Mouse (Mus musculus) gastrocnemius, adult 2 months (tissue): ENCODE results near the gene Aldh9a1. TPM values are rescaled to one million over a fixed set of nuclear protein-coding genes. Genes with fewer than 3 reads are reported as not detected.

ENCODE experiments used
- DNase-seq: peaks from one replicate; pipeline ENCODE4 v3.0.0; 2022
- H3K27ac ChIP-seq: fragments of 200-600 bp; 2 replicates; pipeline ENCODE4 v1.8.1; 2022; ENCODE audit warnings: mild to moderate bottlenecking
- H3K4me3 ChIP-seq: fragments of 200-600 bp; 2 replicates; pipeline ENCODE4 v1.8.1; 2022; ENCODE audit warnings: mild to moderate bottlenecking, moderate library complexity
- CTCF ChIP-seq: fragments of 200-600 bp; IDR thresholded peaks from 2 replicates; pipeline ENCODE4 v1.8.1; 2022; ENCODE audit warnings: antibody characterized with exemption, mild to moderate bottlenecking, moderate library complexity
- intact Hi-C: fragments of 180-260 bp; cut with DNase I; formaldehyde crosslinking; loops from one replicate; pipeline ENCODE4 v1.15.1; 2025
- total RNA-seq, 2 experiments: library from RNA; stranded (reverse); gene quantifications; 2 replicates each; pipeline ENCODE4 v1.2.3; 2021

Aldh9a1 gene
- total RNA-seq, 2 experiments from 2014 or later = 4.1 to 5.8 TPM

GRCm38 (mm10) chr1:167360268-167360667, 10.5 kb downstream of the Aldh9a1 start:
- Histone ChIP-seq H3K27ac (no peak overlapping the region), H3K4me3 (no peak overlapping the region)
- intact Hi-C loops = no loop called here
- no peak for DNase-seq
- TF ChIP-seq CTCF = no peak

- H3K4me3 ChIP-seq = no peak overlapping the region
- intact Hi-C loops = no loop called here
- DNase-seq = no peak
- no peak overlapping the region for H3K27ac ChIP-seq
- TF ChIP-seq CTCF = no peak
Observed at GRCm38 (mm10) chr1:167362819-167363218, 13.0 kb downstream of the Aldh9a1 start.

GRCm38 (mm10) chr1:167363322-167363721, 13.5 kb downstream of the Aldh9a1 start:
- intact Hi-C loops = no loop called here
- H3K4me3 ChIP-seq = no peak overlapping the region
- DNase-seq = no peak
- TF ChIP-seq CTCF = no peak
- no peak overlapping the region for H3K27ac ChIP-seq

- peak; percentile 66 for DNase-seq
- peak overlapping the region; percentile 53 for H3K27ac ChIP-seq
- TF ChIP-seq CTCF = no peak
- no peak overlapping the region for H3K4me3 ChIP-seq
- intact Hi-C loops = no loop called here
Observed at GRCm38 (mm10) chr1:167365808-167366207, 16.0 kb downstream of the Aldh9a1 start.

GRCm38 (mm10) chr1:167366621-167367020, 16.8 kb downstream of the Aldh9a1 start:
- intact Hi-C loops = no loop called here
- H3K4me3 ChIP-seq = no peak overlapping the region
- TF ChIP-seq CTCF = no peak
- H3K27ac ChIP-seq = no peak overlapping the region; the same call in 1 of the 2 replicates
- no peak for DNase-seq

- no peak overlapping the region for H3K4me3 ChIP-seq
- no peak for TF ChIP-seq CTCF
- no peak for DNase-seq
- intact Hi-C loops = no loop called here
- no peak overlapping the region for H3K27ac ChIP-seq
Observed at GRCm38 (mm10) chr1:167368018-167368417, 18.2 kb downstream of the Aldh9a1 start.

- no peak for TF ChIP-seq CTCF
- H3K27ac ChIP-seq = no peak overlapping the region
- intact Hi-C loops = no loop called here
- no peak overlapping the region for H3K4me3 ChIP-seq
- DNase-seq = no peak
Observed at GRCm38 (mm10) chr1:167368513-167368912, 18.7 kb downstream of the Aldh9a1 start.

GRCm38 (mm10) chr1:167369905-167370304, 20.1 kb downstream of the Aldh9a1 start:
- no peak overlapping the region for H3K4me3 ChIP-seq
- peak; percentile 97 for TF ChIP-seq CTCF
- H3K27ac ChIP-seq = peak overlapping the region; percentile 46
- DNase-seq = peak; percentile 90
- intact Hi-C loops = loop anchor here (1.0 kb wide), 1 partner anchor 23 kb away; the partner anchor contains the start of gene Mgst3

GRCm38 (mm10) chr1:167372739-167373138, 22.9 kb downstream of the Aldh9a1 start:
- Histone ChIP-seq H3K4me3 (no peak overlapping the region), H3K27ac (no peak overlapping the region)
- no peak for DNase-seq
- intact Hi-C loops = no loop called here
- TF ChIP-seq CTCF = no peak

GRCm38 (mm10) chr1:167374003-167374784, 24.4 kb downstream of the Aldh9a1 start:
- Histone ChIP-seq H3K27ac (no peak overlapping the region), H3K4me3 (no peak overlapping the region)
- TF ChIP-seq CTCF = no peak
- no peak for DNase-seq
- intact Hi-C loops = no loop called here

- no peak overlapping the region for H3K27ac ChIP-seq
- DNase-seq = no peak
- intact Hi-C loops = no loop called here
- no peak overlapping the region for H3K4me3 ChIP-seq
- no peak for TF ChIP-seq CTCF
Observed at GRCm38 (mm10) chr1:167374942-167375341, 25.2 kb downstream of the Aldh9a1 start.

GRCm38 (mm10) chr1:167378019-167378418, 28.2 kb downstream of the Aldh9a1 start:
- Histone ChIP-seq H3K4me3 (no peak overlapping the region), H3K27ac (peak overlapping the region; percentile 83)
- intact Hi-C loops = no loop called here
- no peak for TF ChIP-seq CTCF
- peak; percentile 49 for DNase-seq

GRCm38 (mm10) chr1:167379751-167380150, 30.0 kb downstream of the Aldh9a1 start:
- intact Hi-C loops = no loop called here
- peak; percentile 57 for DNase-seq
- Histone ChIP-seq H3K4me3 (no peak overlapping the region), H3K27ac (no peak overlapping the region)
- TF ChIP-seq CTCF = no peak; the same call in 1 of the 2 replicates

GRCm38 (mm10) chr1:167380223-167380622, 30.4 kb downstream of the Aldh9a1 start:
- TF ChIP-seq CTCF = no peak
- intact Hi-C loops = no loop called here

More at GRCm38 (mm10) chr1:167380223-167380622, 30.4 kb downstream of the Aldh9a1 start:
- no peak overlapping the region for H3K4me3 ChIP-seq
- H3K27ac ChIP-seq = peak overlapping the region; percentile 13; the same call in 1 of the 2 replicates
- no peak for DNase-seq
